Mouse (Mus musculus) E14TG2a.4 (cell line): ENCODE data around the gene Emc6.

ENCODE experiments used
- H3K27me3 ChIP-seq: 2 replicates; pipeline ENCODE4 v1.6.1; 2014; ENCODE audit warnings: low read length, control low read depth; ENCODE audit not compliant: insufficient read depth
- H3K36me3 ChIP-seq: 2 replicates; pipeline ENCODE4 v1.6.1; 2014; ENCODE audit warnings: low read length, control low read depth; ENCODE audit not compliant: insufficient read depth
- H3K4me1 ChIP-seq: replicated peaks from 2 replicates; pipeline ENCODE4 v1.6.1; 2014; ENCODE audit warnings: low read depth, low read length, control low read depth
- H3K4me3 ChIP-seq: replicated peaks from 2 replicates; pipeline ENCODE4 v1.5.1; 2014; ENCODE audit warnings: mild to moderate bottlenecking, low read length
- H3K9me3 ChIP-seq: 2 replicates; pipeline ENCODE4 v1.6.1; 2014; ENCODE audit warnings: low read length, control low read depth
- CTCF ChIP-seq: conservative IDR thresholded peaks from 2 replicates; pipeline ENCODE4 v1.5.1; 2014; ENCODE audit warnings: low read length
- NANOG ChIP-seq: IDR thresholded peaks from 2 replicates; pipeline ENCODE4 v1.6.1; 2014; ENCODE audit warnings: borderline replicate concordance, low read length, mixed read lengths
- POU5F1 ChIP-seq: IDR thresholded peaks from 2 replicates; pipeline ENCODE4 v1.6.1; 2014; ENCODE audit warnings: low read length, borderline replicate concordance

Emc6 gene

GRCm38 (mm10) chr11:73176608-73177508 is at the start of gene Emc6, which contains the start of gene Tax1bp3:
TSS of gene Emc6 (minus strand) at chr11:73177037.
TSS of gene Tax1bp3 (plus strand) at chr11:73177083.
- Histone ChIP-seq H3K4me3 (peak within 1 kb of the TSS; percentile 99), H3K9me3 (no peaks in the 10 kb centered on the region), H3K36me3 (peaks cover 41% of the 10 kb centered on the region), H3K27me3 (0 out of 2 replicates have a peak, but pooled peaks cover 3% of the 10 kb centered on the region), H3K4me1 (peaks cover 53% of the 10 kb centered on the region)
- no peak for TF ChIP-seq POU5F1
- TF ChIP-seq NANOG = no peak
- TF ChIP-seq CTCF = no peak

GRCm38 (mm10) chr11:73225856-73226255 is 49.0 kb upstream of the Emc6 start:
- Histone ChIP-seq H3K9me3 (no peaks in the 10 kb centered on the region), H3K36me3 (no peaks in the 10 kb centered on the region), H3K4me3 (no peak overlapping the region), H3K27me3 (peaks cover 13% of the 10 kb centered on the region; the same call in 1 of the 2 replicates), H3K4me1 (peaks cover 7% of the 10 kb centered on the region)
- TF ChIP-seq NANOG (no peak), POU5F1 (no peak), CTCF (no peak)

GRCm38 (mm10) chr11:73223966-73224365 is 47.1 kb upstream of the Emc6 start:
- Histone ChIP-seq H3K9me3 (no peaks in the 10 kb centered on the region), H3K36me3 (no peaks in the 10 kb centered on the region), H3K27me3 (peaks cover 13% of the 10 kb centered on the region; the same call in 1 of the 2 replicates), H3K4me1 (peaks cover 7% of the 10 kb centered on the region), H3K4me3 (no peak overlapping the region)
- TF ChIP-seq POU5F1 (no peak), CTCF (peak; percentile 13; the same call in 1 of the 2 replicates)

- no peak overlapping the region for H3K4me3 ChIP-seq
- H3K9me3 ChIP-seq = no peaks in the 10 kb centered on the region
- H3K36me3 ChIP-seq = no peaks in the 10 kb centered on the region
- peaks cover 9% of the 10 kb centered on the region; the same call in 1 of the 2 replicates for H3K27me3 ChIP-seq
- peaks cover 7% of the 10 kb centered on the region for H3K4me1 ChIP-seq
- TF ChIP-seq CTCF = no peak
- TF ChIP-seq POU5F1 = no peak
- no peak for TF ChIP-seq NANOG
Measured at GRCm38 (mm10) chr11:73222846-73223245, 46.0 kb upstream of the Emc6 start.

- no peaks in the 10 kb centered on the region for H3K36me3 ChIP-seq
- no peak overlapping the region for H3K4me3 ChIP-seq
- no peak for TF ChIP-seq CTCF
- no peak for TF ChIP-seq NANOG
- no peak for TF ChIP-seq POU5F1
Measured at GRCm38 (mm10) chr11:73220651-73221050, 43.8 kb upstream of the Emc6 start.

GRCm38 (mm10) chr11:73219671-73220070 is 42.8 kb upstream of the Emc6 start:
- Histone ChIP-seq H3K36me3 (no peaks in the 10 kb centered on the region), H3K4me1 (peaks cover 7% of the 10 kb centered on the region), H3K9me3 (no peaks in the 10 kb centered on the region), H3K4me3 (no peak overlapping the region), H3K27me3 (0 out of 2 replicates have a peak, but pooled peaks cover 2% of the 10 kb centered on the region)
- no peak for TF ChIP-seq NANOG
- peak; percentile 50 for TF ChIP-seq CTCF

More at GRCm38 (mm10) chr11:73220651-73221050, 43.8 kb upstream of the Emc6 start:
- Histone ChIP-seq H3K9me3 (no peaks in the 10 kb centered on the region), H3K27me3 (0 out of 2 replicates have a peak, but pooled peaks cover 2% of the 10 kb centered on the region), H3K4me1 (peaks cover 7% of the 10 kb centered on the region)

GRCm38 (mm10) chr11:73213956-73214355 is 37.1 kb upstream of the Emc6 start:
- Histone ChIP-seq H3K4me3 (no peak overlapping the region), H3K27me3 (0 out of 2 replicates have a peak, but pooled peaks cover 2% of the 10 kb centered on the region), H3K9me3 (no peaks in the 10 kb centered on the region), H3K4me1 (no peaks in the 10 kb centered on the region), H3K36me3 (no peaks in the 10 kb centered on the region)
- no peak for TF ChIP-seq POU5F1
- no peak for TF ChIP-seq NANOG
- no peak for TF ChIP-seq CTCF

GRCm38 (mm10) chr11:73207621-73208020 is 30.8 kb upstream of the Emc6 start:
- Histone ChIP-seq H3K27me3 (no peaks in the 10 kb centered on the region), H3K36me3 (no peaks in the 10 kb centered on the region), H3K9me3 (no peaks in the 10 kb centered on the region), H3K4me1 (no peaks in the 10 kb centered on the region), H3K4me3 (no peak overlapping the region)
- no peak for TF ChIP-seq NANOG
- TF ChIP-seq POU5F1 = no peak
- peak; percentile 88 for TF ChIP-seq CTCF
